Mouse (Mus musculus) left cerebral cortex, postnatal 25 days (tissue): ENCODE results near the gene Olfr1323. TPM values are rescaled to one million over a fixed set of nuclear protein-coding genes. Genes with fewer than 3 reads are reported as not detected.

Experiments
- DNase-seq, 2 experiments: peaks; one replicate each; pipeline ENCODE4 v3.0.0; 2022; ENCODE audit warnings: low spot score in 2 of 2, mixed read lengths in 1 of 2
- intact Hi-C: fragments of 180-260 bp; cut with DNase I; formaldehyde crosslinking; loops from one replicate; pipeline ENCODE4 v1.15.1; 2025
- total RNA-seq, 2 experiments: library from RNA; stranded (reverse); gene quantifications; 2 replicates each; pipeline ENCODE4 v1.2.3; 2021

The Olfr1323 gene
- not detected for total RNA-seq

- intact Hi-C loops: no loop called here
- no peak for DNase-seq
These were observed at the start of gene Olfr1323 for GRCm38 (mm10) chrX:50019259-50019658. Gene Olfr1323, minus strand, starts transcription at chrX:50019359.

GRCm38 (mm10) chrX:50012242-50012641 lies 6.9 kb downstream of the Olfr1323 start:
- intact Hi-C loops: no loop called here
- peak; percentile 1 for DNase-seq

Other genes starting within 250 kb of the Olfr1323 start
- gene Igsf1, start 221.6 kb downstream of the Olfr1323 start, total RNA-seq: 1 to 10 TPM; 3.4 to 5.8 TPM
- not detected for gene Olfr1322, start 127.9 kb downstream of the Olfr1323 start, total RNA-seq